Mouse (Mus musculus): Measurements from ENCODE around the gene Slc25a19. TPM values are rescaled to one million over a fixed set of nuclear protein-coding genes. Genes with fewer than 3 reads are reported as not detected.

The Slc25a19 gene
- polyA plus RNA-seq, 1 experiment from 2014 or later, result 35.6 TPM

DNA sequence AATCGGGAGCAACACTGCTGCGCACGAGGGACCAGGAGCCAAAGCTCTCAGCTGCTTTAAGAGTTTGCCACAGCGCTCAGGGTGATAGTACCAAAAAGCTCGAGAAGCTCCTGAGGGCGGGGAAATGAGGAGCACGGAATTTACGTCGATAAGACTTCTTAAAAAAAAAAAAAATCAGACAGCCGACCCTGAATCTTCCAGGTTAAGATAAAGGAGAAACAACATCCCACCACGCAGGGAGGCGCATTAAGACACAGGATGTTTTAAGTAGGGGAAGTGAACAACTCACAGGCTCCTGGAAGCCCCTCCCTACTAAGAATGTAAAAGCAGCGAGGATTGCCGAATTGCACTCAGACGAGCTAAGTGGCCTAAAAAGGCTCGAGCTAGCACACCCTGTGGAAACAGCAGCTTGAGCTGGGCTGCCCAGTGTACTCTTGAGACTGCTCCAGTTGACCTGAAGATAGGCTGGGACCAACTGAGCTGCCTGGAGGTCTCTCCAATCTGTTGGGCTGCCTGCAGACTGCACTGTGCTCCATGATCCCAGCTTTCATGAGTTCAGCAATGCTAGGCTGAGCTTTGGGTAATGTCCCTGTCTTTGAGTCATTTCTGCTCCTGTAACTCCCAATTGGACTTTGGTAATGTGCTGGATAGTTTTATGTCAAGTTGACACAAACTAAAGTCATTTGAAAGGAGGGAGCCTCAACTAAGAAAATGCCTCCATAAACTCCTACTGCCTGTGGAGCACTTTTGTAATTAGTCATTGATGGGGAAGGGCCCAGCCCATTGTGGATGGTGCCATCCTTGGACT, 14.8 kb downstream of the Slc25a19 start:
- H3K9ac ChIP-seq, result peak overlapping the region; percentile 80
- peak overlapping the region; percentile 62 for H3K4me3 ChIP-seq
- H3K27me3 ChIP-seq, result peaks cover 16% of the 10 kb centered on the region
- peaks cover 43% of the 10 kb centered on the region for H3K36me3 ChIP-seq
- H3K27ac ChIP-seq, result peak overlapping the region; percentile 77
- H3K4me2 ChIP-seq, result peak overlapping the region; percentile 88
- WGBS, result under 1% methylated on average over 16 of the region's 16 CpGs
- H3K4me1 ChIP-seq (replicated peaks), result peaks cover 21% of the 10 kb centered on the region
- no peaks in the 10 kb centered on the region for H3K9me3 ChIP-seq
- 0 out of 2 replicates have a peak, but pooled peaks have one; percentile 4 for ATAC-seq (ENCODE audit: low FRiP score)

DNA sequence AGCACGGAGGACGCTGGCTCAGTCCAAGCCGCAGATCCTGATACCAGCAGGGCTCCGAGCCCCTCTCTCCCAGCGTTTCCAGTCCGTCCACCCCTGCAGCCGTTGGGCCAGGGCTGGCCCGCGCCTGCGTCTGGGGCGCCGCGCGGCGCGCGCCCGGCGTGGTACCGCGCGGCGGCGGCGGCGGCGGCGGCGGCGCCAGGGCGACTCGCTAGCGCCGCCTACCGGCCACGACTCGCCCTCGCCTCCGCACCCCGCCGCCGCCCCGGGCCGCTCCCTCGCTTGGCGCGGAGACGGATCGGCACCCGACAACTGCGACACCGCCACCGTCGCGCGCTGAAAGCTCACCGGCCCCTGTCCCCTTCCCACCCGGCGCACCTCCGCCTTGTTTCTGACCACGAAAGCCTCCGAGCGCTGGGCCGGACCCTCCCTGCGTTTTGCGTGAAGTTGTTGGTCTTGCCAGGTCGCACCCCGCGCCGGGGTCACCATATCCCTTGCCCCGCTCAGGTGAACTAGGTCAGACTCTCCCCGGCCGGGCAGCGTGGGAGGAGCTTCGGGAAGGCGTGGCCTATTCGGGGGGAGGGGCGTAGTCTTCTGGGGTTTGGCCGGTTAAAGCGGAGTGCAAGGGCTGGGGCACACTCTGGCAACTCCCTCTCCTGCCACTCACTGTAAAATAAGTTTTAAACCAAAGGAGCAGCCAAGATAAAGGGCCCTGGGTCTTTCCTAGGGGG, 15.5 kb downstream of the Slc25a19 start, which contains the start of gene Mif4gd:
Mif4gd (minus strand) TSS at position 560 of the 728 bp plus-strand sequence.
- Histone ChIP-seq H3K4me3 (peak within 1 kb of the TSS; percentile 62), H3K27me3 (peaks cover 16% of the 10 kb centered on the region), H3K36me3 (peaks cover 46% of the 10 kb centered on the region), H3K27ac (peak within 1 kb of the TSS; percentile 77), H3K4me2 (peak within 1 kb of the TSS; percentile 88), H3K9me3 (no peaks in the 10 kb centered on the region), H3K9ac (peak within 1 kb of the TSS; percentile 80), H3K4me1 (replicated peaks) (peaks cover 21% of the 10 kb centered on the region)
- peak; percentile 84 for ATAC-seq (ENCODE audit: low FRiP score)
- 1% methylated on average over 76 of the region's 80 CpGs for WGBS

DNA sequence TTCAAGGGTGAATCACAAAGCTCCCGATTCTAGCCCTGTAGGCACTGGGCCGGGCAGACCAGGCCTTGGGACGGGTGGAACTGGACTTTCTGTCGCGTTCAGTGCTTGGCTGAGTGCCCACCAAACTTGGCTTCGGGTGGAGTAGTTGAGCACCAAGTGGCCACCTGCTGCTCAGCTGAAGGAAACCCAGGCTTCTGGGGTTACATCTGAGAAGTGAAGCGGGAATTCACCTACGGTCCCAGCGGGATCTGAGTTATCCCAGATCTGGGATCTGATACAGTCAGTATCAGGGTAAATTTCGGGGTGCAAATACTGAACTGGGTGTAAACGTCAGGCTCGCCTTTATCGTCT, 16.1 kb downstream of the Slc25a19 start:
- 1% methylated on average over 13 of the region's 13 CpGs for WGBS
- Histone ChIP-seq H3K27ac (peak overlapping the region; percentile 77), H3K36me3 (peaks cover 46% of the 10 kb centered on the region), H3K9me3 (no peaks in the 10 kb centered on the region), H3K27me3 (peaks cover 16% of the 10 kb centered on the region), H3K9ac (peak overlapping the region; percentile 80), H3K4me1 (replicated peaks) (peaks cover 21% of the 10 kb centered on the region), H3K4me2 (peak overlapping the region; percentile 88), H3K4me3 (peak overlapping the region; percentile 62)
- peak; percentile 47 for ATAC-seq (ENCODE audit: low FRiP score)

DNA sequence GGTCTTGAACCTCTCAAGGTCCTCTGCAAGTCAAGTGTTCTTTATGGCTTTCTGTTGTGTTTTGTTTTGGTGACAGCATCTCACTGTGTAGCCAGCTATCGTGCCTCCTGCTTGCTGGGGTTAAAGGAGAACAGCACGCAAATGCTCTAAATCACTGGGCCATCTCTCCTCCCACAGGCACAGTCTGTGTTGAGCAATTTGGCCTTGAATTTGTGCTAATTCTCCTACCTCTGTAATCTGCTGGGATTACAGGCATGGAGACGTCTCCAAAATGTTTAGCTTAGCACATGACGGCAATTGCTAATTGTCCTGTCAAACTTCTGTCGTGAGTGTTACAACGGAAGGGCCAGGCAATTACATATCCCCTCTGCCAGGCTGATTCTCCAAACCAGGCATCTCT, 16.9 kb downstream of the Slc25a19 start:
- no peak overlapping the region for H3K27ac ChIP-seq
- H3K4me2 ChIP-seq, result no peak overlapping the region
- H3K27me3 ChIP-seq, result peaks cover 16% of the 10 kb centered on the region
- 82% methylated on average over 6 of the region's 6 CpGs for WGBS
- H3K4me3 ChIP-seq, result no peak overlapping the region
- peaks cover 21% of the 10 kb centered on the region for H3K4me1 ChIP-seq (replicated peaks)
- no peak for ATAC-seq (ENCODE audit: low FRiP score)
- H3K9ac ChIP-seq, result peak overlapping the region; percentile 80; the same call in 1 of the 2 replicates
- peaks cover 53% of the 10 kb centered on the region for H3K36me3 ChIP-seq
- no peaks in the 10 kb centered on the region for H3K9me3 ChIP-seq

GRCm38 (mm10) chr11:115609576-115609975, 18.5 kb downstream of the Slc25a19 start:
- Histone ChIP-seq H3K27me3 (peaks cover 14% of the 10 kb centered on the region), H3K9ac (no peak overlapping the region), H3K4me1 (replicated peaks) (peaks cover 34% of the 10 kb centered on the region), H3K36me3 (peaks cover 46% of the 10 kb centered on the region), H3K4me3 (no peak overlapping the region), H3K9me3 (no peaks in the 10 kb centered on the region), H3K4me2 (no peak overlapping the region), H3K27ac (no peak overlapping the region)
- no peak for ATAC-seq (ENCODE audit: low FRiP score)
- 81% methylated on average over 3 of the region's 3 CpGs for WGBS

GRCm38 (mm10) chr11:115608421-115609399, 19.4 kb downstream of the Slc25a19 start:
- Histone ChIP-seq H3K9me3 (no peaks in the 10 kb centered on the region), H3K4me3 (no peak overlapping the region), H3K4me1 (replicated peaks) (peaks cover 36% of the 10 kb centered on the region), H3K27me3 (peaks cover 5% of the 10 kb centered on the region), H3K4me2 (no peak overlapping the region), H3K27ac (0 out of 2 replicates have a peak overlapping the region, but pooled peaks have one; percentile 8), H3K9ac (peak overlapping the region; percentile 39; the same call in 1 of the 2 replicates), H3K36me3 (peaks cover 43% of the 10 kb centered on the region)
- no peak for ATAC-seq (ENCODE audit: low FRiP score)
- WGBS, result 81% methylated on average over 23 of the region's 23 CpGs

- H3K9me3 ChIP-seq, result no peaks in the 10 kb centered on the region
- no peak overlapping the region for H3K4me2 ChIP-seq
- WGBS, result 95% methylated on average over 18 of the region's 18 CpGs
- no peak overlapping the region for H3K4me3 ChIP-seq
- no peak overlapping the region for H3K27ac ChIP-seq
- H3K9ac ChIP-seq, result no peak overlapping the region
- peaks cover 35% of the 10 kb centered on the region for H3K4me1 ChIP-seq (replicated peaks)
- peaks cover 43% of the 10 kb centered on the region for H3K36me3 ChIP-seq
- no peaks in the 10 kb centered on the region for H3K27me3 ChIP-seq
- no peak for ATAC-seq (ENCODE audit: low FRiP score)
These were observed 21.4 kb downstream of the Slc25a19 start for GRCm38 (mm10) chr11:115606733-115607132.

- under 1% methylated on average over 26 of the region's 26 CpGs for whole genome bisulfite sequencing
- no peaks in the 10 kb centered on the region for H3K9me3 ChIP-seq
- H3K4me1 ChIP-seq (replicated peaks), result peaks cover 40% of the 10 kb centered on the region
- H3K27me3 ChIP-seq, result no peaks in the 10 kb centered on the region
- ATAC-seq (ENCODE audit: low FRiP score), result peak; percentile 40
- peak overlapping the region; percentile 98 for H3K4me3 ChIP-seq
- H3K36me3 ChIP-seq, result peaks cover 55% of the 10 kb centered on the region
- peak overlapping the region; percentile 93 for H3K27ac ChIP-seq
- H3K9ac ChIP-seq, result peak overlapping the region; percentile 98
- H3K4me2 ChIP-seq, result peak overlapping the region; percentile 92
These were observed 23.8 kb downstream of the Slc25a19 start for GRCm38 (mm10) chr11:115604304-115604696.

GRCm38 (mm10) chr11:115603476-115604303, 24.4 kb downstream of the Slc25a19 start, which contains the start of the genes Mrps7 and Gga3:
Mrps7 (plus strand) TSS chr11:115603925.
Gga3 (minus strand) TSS chr11:115604051.
- Histone ChIP-seq H3K4me3 (peak within 1 kb of the TSS; percentile 98), H3K9ac (peak within 1 kb of the TSS; percentile 98), H3K9me3 (no peaks in the 10 kb centered on the region), H3K4me2 (peak within 1 kb of the TSS; percentile 92), H3K36me3 (peaks cover 54% of the 10 kb centered on the region), H3K4me1 (replicated peaks) (peaks cover 40% of the 10 kb centered on the region), H3K27ac (peak within 1 kb of the TSS; percentile 93), H3K27me3 (no peaks in the 10 kb centered on the region)
- WGBS, result under 1% methylated on average over 83 of the region's 93 CpGs
- peak; percentile 97 for ATAC-seq (ENCODE audit: low FRiP score)

GRCm38 (mm10) chr11:115603128-115603475, 25.0 kb downstream of the Slc25a19 start:
- WGBS, result 7% methylated on average over 15 of the region's 15 CpGs
- Histone ChIP-seq H3K9ac (peak overlapping the region; percentile 98), H3K27ac (peak overlapping the region; percentile 93), H3K4me1 (replicated peaks) (peaks cover 40% of the 10 kb centered on the region), H3K36me3 (peaks cover 48% of the 10 kb centered on the region), H3K4me3 (peak overlapping the region; percentile 98), H3K4me2 (peak overlapping the region; percentile 92), H3K9me3 (no peaks in the 10 kb centered on the region), H3K27me3 (no peaks in the 10 kb centered on the region)
- no peak for ATAC-seq (ENCODE audit: low FRiP score)

DNA sequence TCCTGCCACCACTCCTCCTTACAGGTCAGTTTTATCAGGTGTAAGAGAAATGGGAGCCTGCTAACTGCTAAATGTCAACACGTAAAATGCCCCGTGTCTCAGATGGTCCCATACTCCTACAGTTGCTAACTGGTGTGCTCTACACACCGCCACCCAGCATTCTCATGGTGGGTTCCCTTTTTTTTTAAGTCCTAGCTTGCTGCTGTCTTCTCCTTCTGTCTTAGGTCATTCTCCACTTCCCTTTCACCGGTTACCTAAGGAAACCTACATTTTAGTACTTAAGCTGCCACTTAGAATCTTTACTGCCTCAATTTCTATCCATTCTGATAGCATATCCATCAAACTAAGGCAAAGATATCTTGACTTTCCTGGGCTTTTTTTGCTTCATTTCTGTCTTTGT, 26.9 kb downstream of the Slc25a19 start:
- peaks cover 42% of the 10 kb centered on the region for H3K36me3 ChIP-seq
- WGBS, result 94% methylated on average over 4 of the region's 4 CpGs
- no peaks in the 10 kb centered on the region for H3K9me3 ChIP-seq
- no peak overlapping the region for H3K4me3 ChIP-seq
- H3K4me1 ChIP-seq (replicated peaks), result peaks cover 40% of the 10 kb centered on the region
- H3K9ac ChIP-seq, result no peak overlapping the region
- no peak overlapping the region for H3K27ac ChIP-seq
- no peak overlapping the region for H3K4me2 ChIP-seq
- no peak for ATAC-seq (ENCODE audit: low FRiP score)
- H3K27me3 ChIP-seq, result no peaks in the 10 kb centered on the region

All from hindbrain, embryonic 13.5 days (tissue).